Mouse (Mus musculus) bone marrow macrophage, adult 2 months (primary cell): Measurements from ENCODE around the gene Draxin. TPM values are rescaled to one million over a fixed set of nuclear protein-coding genes. Genes with fewer than 3 reads are reported as not detected.
"Not testable (repeated sequence)": the region's sequence is repeated elsewhere in the genome, so short reads cannot be mapped to it uniquely, and the experiment has no call there.

Experiments
- H3K27ac ChIP-seq: 2 replicates; pipeline ENCODE4 v1.5.1; 2012; ENCODE audit warnings: low read depth, low read length; ENCODE audit not compliant: insufficient read depth
- H3K4me1 ChIP-seq: 2 replicates; pipeline ENCODE4 v1.6.1; 2012; ENCODE audit warnings: low read length; ENCODE audit not compliant: control insufficient read depth, insufficient read depth
- H3K4me3 ChIP-seq: 2 replicates; pipeline ENCODE4 v1.5.1; 2012; ENCODE audit warnings: mild to moderate bottlenecking, low read length, moderate library complexity; ENCODE audit not compliant: insufficient read depth
- CTCF ChIP-seq: IDR thresholded peaks from 2 replicates; pipeline ENCODE4 v1.5.1; 2012; ENCODE audit warnings: low read depth, mild to moderate bottlenecking, low read length, moderate library complexity
- POLR2A ChIP-seq: IDR thresholded peaks from 2 replicates; pipeline ENCODE4 v1.6.1; 2012; ENCODE audit warnings: mild to moderate bottlenecking, low read depth, low read length, borderline replicate concordance
- polyA plus RNA-seq: library from polyadenylated mRNA; stranded (reverse); fragments of >200 nt; gene quantifications from 2 replicates; pipeline ENCODE4 v1.2.4, GENCODE M21; 2012; ENCODE audit not compliant: missing spikeins, insufficient read depth, insufficient read length

Gene Draxin
- 0.20 TPM in 1 of 2 replicates, not detected in the other for polyA plus RNA-seq

GRCm38 (mm10) chr4:148130561-148131413, at the start of gene Draxin:
TSS of gene Draxin (minus strand) at chr4:148130698.
- Histone ChIP-seq H3K4me1 (peaks cover 9% of the 10 kb centered on the region), H3K27ac (no peak within 1 kb of the TSS), H3K4me3 (no peak within 1 kb of the TSS)
- TF ChIP-seq POLR2A (no peak), CTCF (no peak)

- Histone ChIP-seq H3K27ac (no peak overlapping the region), H3K4me1 (peaks cover 3% of the 10 kb centered on the region; the same call in 1 of the 2 replicates), H3K4me3 (no peak overlapping the region)
- no peak for TF ChIP-seq POLR2A
- TF ChIP-seq CTCF = no peak
These were observed 47.2 kb upstream of the Draxin start for GRCm38 (mm10) chr4:148177716-148178115.

- not testable (repeated sequence) for H3K4me3 ChIP-seq, H3K4me1 ChIP-seq, H3K27ac ChIP-seq
These were observed 46.1 kb upstream of the Draxin start for GRCm38 (mm10) chr4:148176603-148177002.

GRCm38 (mm10) chr4:148174495-148174862, 44.0 kb upstream of the Draxin start:
- TF ChIP-seq CTCF = no peak
- TF ChIP-seq POLR2A = no peak
- H3K4me1 ChIP-seq = peaks cover 3% of the 10 kb centered on the region; the same call in 1 of the 2 replicates
- H3K4me3 ChIP-seq = no peak overlapping the region
- H3K27ac ChIP-seq = no peak overlapping the region

- TF ChIP-seq CTCF = no peak
- TF ChIP-seq POLR2A = no peak
- H3K4me1 ChIP-seq = peaks cover 3% of the 10 kb centered on the region; the same call in 1 of the 2 replicates
- no peak overlapping the region for H3K4me3 ChIP-seq
- H3K27ac ChIP-seq = no peak overlapping the region
These were observed 43.5 kb upstream of the Draxin start for GRCm38 (mm10) chr4:148173811-148174494.

GRCm38 (mm10) chr4:148171261-148171660, 40.8 kb upstream of the Draxin start:
- TF ChIP-seq POLR2A (no peak), CTCF (no peak)
- Histone ChIP-seq H3K27ac (no peak overlapping the region), H3K4me1 (no peaks in the 10 kb centered on the region), H3K4me3 (no peak overlapping the region)

GRCm38 (mm10) chr4:148170842-148171241, 40.3 kb upstream of the Draxin start:
- Histone ChIP-seq H3K4me3 (no peak overlapping the region), H3K27ac (no peak overlapping the region), H3K4me1 (no peaks in the 10 kb centered on the region)
- TF ChIP-seq POLR2A (no peak), CTCF (peak; percentile 97)

GRCm38 (mm10) chr4:148169586-148169985, 39.1 kb upstream of the Draxin start:
- Histone ChIP-seq H3K4me3 (no peak overlapping the region), H3K4me1 (no peaks in the 10 kb centered on the region), H3K27ac (no peak overlapping the region)
- TF ChIP-seq POLR2A (no peak), CTCF (no peak)

- TF ChIP-seq CTCF (peak; percentile 56), POLR2A (no peak)
- no peak overlapping the region for H3K4me3 ChIP-seq
- H3K27ac ChIP-seq = no peak overlapping the region
- no peaks in the 10 kb centered on the region for H3K4me1 ChIP-seq
These were observed 37.8 kb upstream of the Draxin start for GRCm38 (mm10) chr4:148168287-148168686.

- H3K27ac ChIP-seq = no peak overlapping the region
- H3K4me1 ChIP-seq = no peaks in the 10 kb centered on the region
- H3K4me3 ChIP-seq = no peak overlapping the region
- peak; percentile 57 for TF ChIP-seq CTCF
- no peak for TF ChIP-seq POLR2A
These were observed 36.5 kb upstream of the Draxin start for GRCm38 (mm10) chr4:148166986-148167385.
